Mouse (Mus musculus): ENCODE results near the gene Ano3. TPM values are rescaled to one million over a fixed set of nuclear protein-coding genes. Genes with fewer than 3 reads are reported as not detected.

Ano3 gene
- polyA plus RNA-seq, 1 experiment = 0.04 TPM

DNA sequence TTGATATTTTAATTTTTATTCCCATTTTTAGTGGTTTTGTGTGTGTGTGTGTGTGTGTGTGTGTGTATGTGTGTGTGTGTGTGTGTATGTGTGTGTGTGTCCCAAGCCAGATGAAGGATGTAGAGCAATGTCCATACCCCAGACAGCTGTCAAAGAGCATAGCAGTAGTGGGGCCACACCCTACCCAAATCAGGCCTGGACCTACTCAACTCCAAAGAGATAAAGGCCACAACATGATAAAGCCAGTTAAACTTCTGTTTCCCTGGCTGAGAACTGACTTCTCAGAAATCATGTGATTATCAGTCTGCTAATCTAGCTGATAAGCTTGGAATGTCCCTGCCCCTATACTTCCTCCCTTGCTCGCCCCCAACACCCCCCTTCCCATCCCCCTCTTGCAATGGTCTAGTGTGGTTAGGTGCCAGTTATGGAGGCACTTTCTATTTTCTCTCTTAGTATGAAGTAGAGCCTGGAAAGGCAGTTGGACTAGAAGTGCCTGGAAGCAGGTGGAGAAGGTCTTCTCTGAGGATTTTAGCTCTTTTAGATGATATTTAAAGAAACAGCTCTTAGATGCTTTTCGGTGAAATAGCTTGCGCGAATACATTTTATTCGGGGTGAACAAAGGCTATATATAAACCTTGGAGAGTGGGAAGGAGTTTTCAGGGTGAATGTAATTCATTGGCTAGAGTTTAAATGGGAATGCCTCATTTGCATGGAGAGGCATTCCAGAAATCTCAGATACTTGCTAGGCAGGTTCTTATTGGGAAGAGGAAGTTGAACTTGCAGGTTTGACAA lies 144.2 kb downstream of the Ano3 start:
- DNase-seq (ENCODE audit: low spot score) = no peak

DNA sequence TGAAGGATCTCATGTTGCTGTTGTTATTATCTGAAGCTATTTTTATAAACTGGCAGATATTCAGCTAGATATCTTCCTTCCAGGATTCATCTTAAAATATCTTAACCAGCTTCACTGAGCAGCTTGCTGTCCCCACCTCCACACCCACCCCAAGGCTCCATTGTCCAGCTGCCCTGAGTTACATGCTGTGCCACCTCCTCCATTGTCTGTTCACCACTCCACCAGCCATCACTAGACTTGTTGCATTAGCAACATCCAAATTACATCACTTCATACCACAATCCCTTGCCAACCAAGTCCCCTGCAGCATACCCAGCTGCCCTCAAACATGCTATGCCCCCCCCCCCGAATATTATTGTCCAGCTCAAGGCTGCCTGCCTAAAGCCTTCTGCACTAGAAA lies 154.8 kb downstream of the Ano3 start:
- DNase-seq (ENCODE audit: low spot score) = no peak

DNA sequence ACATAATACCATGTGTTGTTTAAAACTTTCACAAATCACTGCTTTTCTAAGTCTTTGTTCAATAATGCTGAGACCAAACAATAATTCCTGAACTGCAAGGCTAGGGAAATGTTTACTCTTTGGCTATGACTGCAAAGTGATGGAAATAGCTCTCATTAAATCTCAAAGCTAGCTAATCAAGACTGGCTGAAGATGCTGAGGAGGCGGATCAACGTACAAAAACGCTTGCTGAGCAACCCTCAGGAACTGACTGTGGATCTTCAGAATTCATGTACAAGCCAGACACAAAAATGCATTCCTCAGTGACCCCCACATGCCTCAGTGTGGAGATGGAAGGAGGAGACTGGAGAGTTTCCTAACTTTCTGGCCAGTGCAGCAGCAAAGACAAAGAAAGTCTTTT lies 155.3 kb downstream of the Ano3 start:
- no peak for DNase-seq (ENCODE audit: low spot score)

DNA sequence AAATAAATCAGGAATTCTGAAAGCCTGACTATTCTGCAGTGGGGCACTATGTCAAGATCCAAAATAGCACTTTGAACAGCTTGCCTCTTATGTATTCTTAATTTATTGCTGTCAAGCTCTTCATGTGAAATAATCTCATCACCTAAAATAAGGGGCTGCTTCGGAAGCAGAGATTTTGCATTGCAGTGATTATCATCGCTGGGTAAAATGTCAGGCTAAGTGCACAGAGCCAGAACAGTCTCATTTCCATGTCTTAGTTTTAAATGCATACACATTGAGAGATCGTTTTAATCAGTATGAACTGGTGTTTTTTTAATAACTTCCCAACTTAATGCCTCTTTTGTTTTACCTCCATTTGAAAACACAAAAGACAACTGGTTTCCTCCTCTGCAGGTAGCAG lies 163.3 kb downstream of the Ano3 start:
- no peak for DNase-seq (ENCODE audit: low spot score)

DNA sequence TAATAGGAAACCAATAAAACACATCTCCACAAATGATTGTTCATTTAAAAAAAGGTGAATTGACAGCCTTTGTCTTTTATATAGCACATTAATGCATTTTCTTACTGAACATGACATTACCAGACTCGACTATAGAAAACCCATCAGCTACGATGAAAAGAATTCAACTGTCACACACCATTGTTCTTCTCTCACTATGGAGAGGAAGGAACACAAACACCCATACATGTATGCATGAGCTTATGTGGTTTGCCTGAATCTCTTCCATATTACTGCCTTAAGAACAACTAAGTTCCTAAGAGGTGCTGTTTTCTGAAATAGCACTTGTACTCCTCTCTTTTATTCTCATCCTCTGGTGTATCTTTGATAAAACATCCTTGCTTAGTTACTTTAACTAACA lies 191.3 kb downstream of the Ano3 start:
- no peak for DNase-seq (ENCODE audit: low spot score)

DNA sequence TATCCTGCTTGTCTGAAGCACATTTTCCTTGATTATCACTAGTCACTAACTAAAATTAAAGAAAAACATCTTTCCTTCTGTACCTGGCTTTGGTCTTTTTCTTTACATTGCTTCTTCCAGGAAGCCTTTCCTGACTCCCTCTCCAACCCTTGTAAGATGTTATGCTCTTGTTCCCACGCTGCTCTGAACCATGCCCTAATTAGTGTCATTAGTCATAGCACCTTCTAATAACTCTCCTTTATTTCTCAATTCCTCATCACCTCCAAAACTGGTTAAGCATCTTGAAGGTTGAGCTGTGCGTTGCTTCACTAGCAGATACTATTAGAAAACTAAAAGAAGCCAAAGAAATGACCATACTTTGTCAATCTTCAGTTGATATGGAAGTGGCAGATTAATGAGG lies 193.2 kb downstream of the Ano3 start:
- no peak for DNase-seq (ENCODE audit: low spot score)

DNA sequence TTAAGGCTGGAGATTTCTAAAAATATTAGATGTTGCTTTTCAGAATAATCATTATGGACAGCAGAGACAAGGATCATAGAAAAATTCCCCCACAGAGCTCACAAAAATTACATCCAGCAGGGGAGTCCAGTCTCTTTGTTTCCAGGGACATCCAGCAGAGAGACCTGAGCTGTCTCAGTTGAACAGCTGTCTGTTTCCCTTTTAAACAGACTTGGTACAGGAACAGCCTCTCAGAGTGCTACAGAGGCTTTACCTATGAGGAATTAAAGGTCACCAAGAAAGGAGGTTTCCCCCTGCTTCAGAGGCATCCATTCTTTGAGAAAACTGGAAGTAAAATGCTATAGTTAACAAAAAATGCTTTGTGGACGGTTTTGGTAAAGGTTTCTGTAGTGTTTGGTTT lies 210.2 kb downstream of the Ano3 start:
- no peak for DNase-seq (ENCODE audit: low spot score)

DNA sequence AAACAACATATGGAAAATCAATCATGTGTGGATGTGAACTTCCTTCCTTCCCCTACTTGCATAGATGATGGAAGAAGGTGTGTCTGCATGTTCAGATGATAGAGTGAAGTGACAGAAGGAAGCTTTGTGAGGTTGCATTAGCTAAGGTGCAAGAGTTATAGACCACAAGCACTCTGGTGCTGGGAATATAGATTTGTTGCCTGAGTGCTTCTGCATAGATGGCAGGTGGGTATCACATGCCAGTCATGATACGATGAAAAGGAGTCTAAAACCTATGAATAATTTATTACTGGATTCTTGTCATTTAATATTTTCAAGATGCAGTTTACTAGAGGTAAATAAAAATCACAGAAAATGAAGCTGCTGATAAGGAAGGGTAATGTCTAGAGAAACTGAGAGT lies 210.9 kb downstream of the Ano3 start:
- DNase-seq (ENCODE audit: low spot score) = no peak

DNA sequence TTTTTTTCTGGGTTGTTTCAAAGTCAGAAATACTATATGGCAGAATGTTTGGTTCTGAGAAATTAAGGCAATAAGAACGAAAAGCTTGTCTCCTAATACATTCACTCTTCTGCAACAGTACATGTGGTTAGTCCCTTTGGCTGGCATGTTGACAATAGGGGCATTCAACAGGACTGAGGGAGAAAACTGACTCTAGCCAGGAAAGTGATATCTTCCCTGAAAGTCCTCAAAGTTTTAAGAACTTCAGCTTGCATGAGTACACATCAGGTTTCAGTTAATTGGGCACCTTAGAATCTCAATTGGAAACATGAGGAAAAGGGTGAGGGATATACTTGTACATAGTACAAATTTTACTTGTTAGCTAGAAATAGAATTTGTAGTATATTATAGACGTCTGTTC lies 212.7 kb downstream of the Ano3 start:
- no peak for DNase-seq (ENCODE audit: low spot score)

DNA sequence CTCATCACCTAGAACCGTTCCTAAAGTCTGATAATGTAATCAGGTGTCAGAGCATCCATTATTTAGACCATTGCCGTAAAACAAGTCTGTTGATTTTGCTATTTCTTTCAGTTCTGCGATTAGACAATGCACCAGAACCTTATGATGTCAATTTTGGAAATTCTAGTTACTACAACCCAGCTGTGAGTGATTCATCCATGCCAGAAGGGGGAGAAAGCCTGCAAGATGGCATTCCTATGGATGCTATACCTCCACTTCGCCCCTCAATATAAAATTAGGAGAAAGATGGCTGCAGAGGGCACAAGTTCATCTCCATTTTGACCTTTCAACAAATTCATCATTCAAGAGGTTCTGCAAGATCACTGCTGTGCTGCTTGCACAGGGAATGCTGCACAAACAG lies 213.5 kb downstream of the Ano3 start:
- no peak for DNase-seq (ENCODE audit: low spot score)

DNA sequence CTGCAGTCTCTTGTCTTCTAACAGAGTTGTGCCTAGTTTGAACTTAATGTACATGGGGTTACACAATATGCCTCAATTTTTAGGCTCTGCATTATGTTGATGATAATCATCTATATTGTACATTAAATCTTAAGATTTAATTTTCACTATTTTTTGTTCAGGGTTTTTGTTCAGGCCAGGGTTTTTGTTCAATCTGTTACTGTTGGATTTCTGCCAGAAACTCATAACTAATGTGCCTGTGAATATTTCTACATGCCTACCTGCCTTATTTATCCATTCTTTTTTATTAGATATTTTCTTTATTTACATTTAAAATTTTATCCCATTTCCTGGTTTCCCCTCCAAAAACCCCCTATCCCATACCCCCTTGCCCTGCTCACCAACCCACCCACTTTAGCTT lies 224.6 kb downstream of the Ano3 start:
- no peak for DNase-seq (ENCODE audit: low spot score)

DNA sequence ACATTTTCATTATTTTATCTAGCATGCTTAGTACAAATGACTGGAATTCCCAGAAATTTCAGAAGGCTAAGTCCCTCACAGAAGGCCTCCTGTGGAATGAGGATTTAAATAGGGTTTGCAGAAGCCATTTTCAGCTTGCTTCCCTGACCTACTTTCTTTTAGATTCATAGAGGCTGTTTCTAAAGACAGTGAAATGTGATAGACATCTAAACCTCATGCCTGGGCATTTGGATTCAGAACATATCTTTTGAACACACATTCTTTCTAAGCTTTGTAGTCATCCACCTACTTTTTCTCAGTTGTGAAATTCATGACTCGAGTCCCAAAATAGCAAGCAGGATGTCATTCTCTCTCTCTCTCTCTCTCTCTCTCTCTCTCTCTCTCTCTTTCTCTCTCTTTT lies 228.5 kb downstream of the Ano3 start:
- no peak for DNase-seq (ENCODE audit: low spot score)

DNA sequence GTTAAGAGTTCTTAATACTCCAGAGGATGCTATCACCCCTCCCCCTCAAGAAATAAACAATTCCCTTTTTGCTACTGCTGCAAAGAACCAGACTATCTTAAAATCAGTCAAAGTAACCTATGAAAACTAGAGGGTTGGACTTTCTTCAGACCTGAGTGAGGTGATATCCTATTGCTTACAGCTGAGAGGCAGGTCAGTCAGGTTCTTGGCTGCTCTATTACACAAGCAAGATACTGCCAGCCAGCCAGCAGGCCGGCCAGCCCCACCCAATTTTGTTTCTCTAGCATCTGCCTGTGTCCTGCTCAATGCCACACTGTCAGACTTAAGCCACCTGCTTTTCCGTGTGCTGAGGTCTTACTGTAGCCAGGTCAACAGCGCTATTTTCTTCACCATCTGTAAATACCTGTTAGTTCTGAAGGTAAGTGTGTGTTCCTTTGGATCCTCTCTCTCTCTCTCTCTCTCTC lies 229.4 kb downstream of the Ano3 start, which contains the start of gene Muc15:
Muc15 (plus strand) TSS at position 51 of the 464 bp plus-strand sequence.
- DNase-seq (ENCODE audit: low spot score) = no peak

DNA sequence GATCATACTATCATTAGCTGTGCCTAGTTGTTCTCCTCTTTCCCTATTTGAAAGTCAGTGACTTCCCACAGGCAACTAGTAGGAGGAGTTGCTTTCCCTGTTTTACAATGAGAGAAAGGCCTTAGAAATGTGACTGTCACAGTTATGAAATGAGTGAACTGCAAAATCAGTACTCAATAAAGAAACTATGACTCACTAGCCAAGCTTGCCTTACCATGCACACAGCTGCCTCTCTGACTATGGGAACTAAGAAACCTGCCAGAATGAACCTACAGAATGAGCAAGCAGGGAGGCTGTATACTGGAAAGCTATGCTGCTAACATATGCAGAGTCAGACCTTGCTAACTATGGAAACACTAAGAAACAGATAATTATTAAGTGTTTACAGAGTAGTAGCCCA lies 231.7 kb downstream of the Ano3 start:
- no peak for DNase-seq (ENCODE audit: low spot score)

DNA sequence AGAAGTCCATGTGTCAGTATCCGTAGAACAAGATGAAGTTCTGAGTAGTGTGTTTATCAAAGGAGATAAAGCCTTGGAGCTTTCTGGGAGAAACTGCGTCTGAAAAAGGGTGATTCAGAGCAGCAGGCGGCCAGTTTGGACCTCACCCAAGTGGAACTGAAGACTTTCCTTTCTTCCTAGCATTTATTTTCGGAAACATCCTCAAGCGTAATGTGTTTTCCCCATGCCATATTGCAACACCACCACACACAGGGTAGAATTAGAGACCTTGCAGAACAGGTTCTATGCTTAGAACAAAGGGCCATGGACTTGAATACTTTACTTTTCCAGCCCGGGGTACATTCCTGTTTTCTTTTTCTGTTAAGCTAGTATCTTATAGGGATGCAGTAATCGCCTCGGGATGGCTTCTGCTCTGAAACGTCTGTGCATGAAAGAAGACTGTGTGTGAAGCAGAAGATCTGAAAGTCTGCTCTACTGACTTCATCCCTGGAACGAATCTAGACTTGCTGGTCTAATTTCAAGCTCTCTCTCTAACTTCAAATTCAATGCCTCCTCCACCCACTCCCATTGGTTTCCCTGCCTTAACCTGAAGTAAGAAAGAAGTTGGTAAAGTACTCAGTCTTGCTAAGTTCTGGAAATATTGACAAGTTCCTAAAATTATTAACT lies 240.5 kb downstream of the Ano3 start:
- DNase-seq (ENCODE audit: low spot score) = no peak

DNA sequence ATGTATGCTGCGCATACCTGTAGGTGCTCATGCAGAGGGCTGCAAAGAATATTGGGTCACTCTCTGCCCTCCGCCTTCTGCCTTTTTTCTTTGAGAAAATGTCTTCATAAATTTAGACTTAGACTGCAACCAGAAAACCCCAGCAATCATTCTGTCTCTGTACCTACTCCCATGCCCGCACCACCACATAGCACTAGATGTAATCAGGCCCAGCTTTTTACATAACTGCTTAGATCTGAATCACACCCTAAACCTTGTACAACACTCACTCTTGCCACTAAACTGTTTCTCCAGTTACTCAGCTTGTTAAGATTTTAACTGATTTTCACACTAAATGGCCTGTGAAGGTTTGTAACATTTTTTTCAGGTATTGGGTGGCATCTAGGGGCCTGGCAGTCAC lies 241.3 kb downstream of the Ano3 start:
- DNase-seq (ENCODE audit: low spot score) = no peak

DNA sequence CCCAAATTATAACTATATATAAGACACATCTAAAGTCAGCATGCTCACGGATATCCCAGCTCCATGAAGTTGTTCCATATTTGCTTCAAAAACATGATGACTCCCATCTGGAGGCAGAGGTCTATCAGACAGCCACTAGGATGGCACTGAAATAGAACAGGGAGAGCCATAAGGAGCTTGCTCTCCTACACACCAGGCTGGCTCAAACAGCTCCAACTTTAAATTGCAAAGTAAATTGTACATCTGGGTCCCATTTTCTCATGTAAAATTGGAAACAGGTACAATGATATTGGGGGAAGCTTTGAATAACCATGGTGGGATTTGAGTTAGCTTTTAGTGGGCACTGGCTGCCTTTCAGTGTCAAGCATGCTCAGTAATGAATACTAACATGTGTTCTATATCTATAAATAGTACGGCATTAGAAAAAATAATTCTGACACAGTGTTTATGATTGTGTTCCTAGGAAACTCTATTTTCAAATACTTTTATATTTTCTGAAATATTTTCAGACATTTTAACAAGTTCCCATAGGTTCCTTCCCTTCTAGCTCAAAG lies 279.6 kb downstream of the Ano3 start:
- no peak for DNase-seq (ENCODE audit: low spot score)

DNA sequence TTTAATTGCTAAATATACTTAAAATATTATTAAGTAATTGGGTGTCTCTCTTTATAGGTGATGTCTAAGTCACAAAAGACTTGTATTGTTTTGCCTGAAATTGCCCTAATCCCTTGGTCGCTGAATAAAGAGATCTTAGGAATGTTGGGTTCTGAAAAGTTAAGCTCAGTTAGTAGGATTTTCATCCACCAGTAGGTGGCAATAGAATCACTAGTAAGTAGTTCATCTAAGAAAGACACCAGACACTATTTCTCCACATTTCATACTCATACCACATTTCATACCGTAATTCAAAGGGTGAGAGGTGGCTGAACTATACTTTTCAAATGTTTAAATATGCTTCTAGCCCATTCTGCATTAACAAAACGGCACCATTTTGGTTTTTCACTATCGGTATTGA lies 287.4 kb downstream of the Ano3 start:
- DNase-seq (ENCODE audit: low spot score) = no peak

DNA sequence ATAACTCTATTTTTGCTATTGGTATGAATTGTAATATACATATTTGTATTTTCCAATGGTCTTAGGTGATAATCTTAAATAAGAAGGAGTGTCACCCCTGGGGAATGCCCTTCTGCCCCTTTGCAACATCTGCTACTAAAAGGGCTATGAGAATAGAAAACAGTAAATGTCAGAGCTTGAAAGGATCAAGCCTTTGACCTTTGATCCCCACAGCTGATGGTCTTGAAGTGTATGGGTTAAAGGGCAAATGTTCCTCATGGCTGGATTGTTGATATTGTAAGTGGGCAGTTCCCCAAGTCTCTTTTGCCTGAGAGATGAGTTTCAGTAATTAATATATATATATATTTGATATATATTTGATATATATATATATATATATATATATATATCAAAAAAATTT lies 305.9 kb downstream of the Ano3 start:
- DNase-seq (ENCODE audit: low spot score) = no peak

DNA sequence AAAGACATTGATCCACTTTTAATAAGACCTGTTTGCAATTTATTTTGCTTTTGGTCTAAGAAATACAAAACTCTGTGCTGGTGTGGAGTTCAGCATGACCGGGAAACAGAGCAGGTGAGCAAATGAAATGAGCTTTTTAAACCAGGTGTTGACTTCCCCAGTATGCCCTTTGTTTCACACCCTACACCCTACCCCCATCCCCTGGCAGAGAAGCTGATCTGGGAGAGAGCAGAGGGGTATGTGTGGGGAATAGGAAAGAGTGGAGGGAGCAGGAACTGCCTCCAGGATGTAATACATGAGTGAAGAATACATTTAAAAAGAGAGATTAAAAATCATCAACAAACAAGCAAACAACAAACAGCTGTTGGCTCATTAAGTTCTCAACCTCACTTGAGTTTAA lies 306.4 kb downstream of the Ano3 start:
- no peak for DNase-seq (ENCODE audit: low spot score)
